Mouse (Mus musculus) forebrain, embryonic 10.5 days (tissue): ENCODE data around the gene Gcgr. TPM values are rescaled to one million over a fixed set of nuclear protein-coding genes. Genes with fewer than 3 reads are reported as not detected.
A peak's percentile ranks its signal among the peaks of the same experiment; 100 is the strongest.

ENCODE experiments used
- DNase-seq: peaks from one replicate; pipeline ENCODE4 v3.0.0-alpha.2; 2017; ENCODE audit warnings: low spot score; ENCODE audit errors: extremely low spot score
- H3K27ac ChIP-seq: fragments of 300-500 bp; sonication (generic); 2 replicates; pipeline ENCODE4 v1.5.1; 2016; ENCODE audit warnings: mild to moderate bottlenecking
- H3K27me3 ChIP-seq: fragments of 300-500 bp; sonication (generic); 2 replicates; pipeline ENCODE4 v1.6.1; 2016; ENCODE audit warnings: mild to moderate bottlenecking; ENCODE audit not compliant: poor library complexity, severe bottlenecking
- H3K36me3 ChIP-seq: fragments of 300-500 bp; sonication (generic); replicated peaks from 2 replicates; pipeline ENCODE4 v1.6.1; 2016; ENCODE audit warnings: mild to moderate bottlenecking, moderate library complexity
- H3K4me1 ChIP-seq: fragments of 300-500 bp; sonication (generic); 2 replicates; pipeline ENCODE4 v1.6.1; 2016
- H3K4me3 ChIP-seq: fragments of 300-500 bp; sonication (generic); 2 replicates; pipeline ENCODE4 v1.5.1; 2016; ENCODE audit warnings: mild to moderate bottlenecking, moderate library complexity
- H3K9me3 ChIP-seq: fragments of 300-500 bp; sonication (generic); 2 replicates; pipeline ENCODE4 v1.6.1; 2016; ENCODE audit warnings: mild to moderate bottlenecking, moderate library complexity
- WGBS: fragments of 180-500 bp; shearing (Covaris S2); methylation state at CpG from one replicate; pipeline ENCODE4 v1.1.7; 2016; 5-methylcytosine and 5-hydroxymethylcytosine counted together
- polyA plus RNA-seq: library from polyadenylated mRNA; unstranded; fragments of >200 nt; fragmentation: Nextera tagmentation; extraction: Ambion mirVana; gene quantifications from 2 replicates; pipeline ENCODE4 v1.2.1, GENCODE M21; 2016

The Gcgr gene
- 0.07 and 0.16 TPM in 2 replicates for polyA plus RNA-seq

DNA sequence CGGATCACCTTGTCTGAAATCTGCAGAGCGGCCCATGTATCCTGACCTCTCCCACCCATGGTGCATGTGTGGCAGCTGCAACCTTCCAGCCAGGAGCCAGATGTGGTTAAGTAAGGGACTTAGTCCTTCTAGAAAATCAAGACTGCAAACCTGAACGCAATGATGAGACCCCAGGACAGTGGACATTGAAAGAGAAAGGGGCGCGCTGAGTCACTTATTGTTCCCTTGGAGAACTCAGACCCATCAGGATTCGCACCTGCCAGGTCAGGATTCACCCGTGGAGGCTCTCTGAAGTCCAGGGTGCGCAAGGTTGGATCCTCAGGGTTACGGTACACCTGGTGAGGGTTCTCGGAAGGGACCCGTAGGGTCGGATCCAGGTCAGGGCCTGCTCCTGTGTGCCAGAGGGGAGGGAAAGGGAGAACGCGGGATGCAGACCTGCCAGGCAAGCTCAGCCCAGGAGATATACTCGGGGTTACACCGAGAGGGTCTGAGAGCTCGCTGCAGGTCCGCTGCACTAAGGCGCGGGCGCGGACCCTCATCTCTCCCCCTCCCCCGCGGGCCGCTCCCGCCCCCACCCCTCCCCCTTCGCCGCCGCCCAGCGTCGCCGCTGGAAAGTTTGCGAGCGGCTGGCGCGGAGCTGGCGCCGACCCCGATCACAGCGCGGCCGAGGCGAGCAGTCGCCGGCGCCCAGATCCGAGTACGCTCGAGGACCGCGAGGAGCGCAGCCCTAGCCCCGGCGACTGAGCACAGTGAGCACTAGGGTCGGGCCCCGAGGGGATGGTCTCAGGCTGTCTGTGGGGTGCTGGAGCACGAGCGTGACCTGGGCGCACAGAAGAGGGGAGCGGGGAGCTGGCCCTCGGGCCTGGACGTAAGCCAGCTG, at the start of gene Gcgr:
Gene Gcgr, plus strand, starts transcription at position 615 of the 880 bp plus-strand sequence.
- Histone ChIP-seq H3K4me3 (peak within 1 kb of the TSS; percentile 50), H3K4me1 (peaks cover 19% of the 10 kb centered on the region), H3K36me3 (no peaks in the 10 kb centered on the region), H3K27ac (peak within 1 kb of the TSS; percentile 65; the same call in 1 of the 2 replicates), H3K27me3 (peaks cover 81% of the 10 kb centered on the region), H3K9me3 (no peaks in the 10 kb centered on the region)
- WGBS: 7% methylated on average over 61 of the region's 62 CpGs
- peak; percentile 35 for DNase-seq

DNA sequence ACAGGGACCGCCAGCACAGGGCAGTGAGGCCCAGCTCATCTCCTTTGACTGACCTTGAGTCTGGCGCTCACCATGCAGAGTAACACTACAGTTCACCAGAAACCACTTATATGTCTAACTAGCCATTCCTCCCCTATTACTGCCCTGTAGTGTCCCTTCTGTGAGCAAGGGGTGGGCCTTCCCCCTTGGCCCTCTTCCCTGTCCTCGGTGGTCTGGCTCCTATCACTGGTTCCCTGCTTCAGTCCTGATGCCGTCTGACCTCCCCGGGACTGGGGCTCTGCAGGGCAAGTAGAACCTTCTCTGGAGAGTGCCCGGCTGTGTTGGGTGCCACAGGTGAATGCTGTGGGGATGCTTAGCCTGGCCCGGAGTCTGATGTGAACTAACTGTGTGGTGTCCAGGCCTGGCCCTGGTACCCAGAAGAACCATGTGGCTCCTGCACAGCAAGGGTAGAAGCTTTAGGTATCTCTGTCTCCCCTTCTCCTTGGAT, 47.0 kb upstream of the Gcgr start:
- H3K36me3 ChIP-seq: peaks cover 85% of the 10 kb centered on the region

GRCm38 (mm10) chr11:120484265-120484981, 46.1 kb upstream of the Gcgr start, which contains the start of gene Mrpl12:
Gene Mrpl12 (plus strand): TSS chr11:120484613.
- Histone ChIP-seq H3K27me3 (no peaks in the 10 kb centered on the region), H3K9me3 (no peaks in the 10 kb centered on the region), H3K27ac (peak within 1 kb of the TSS; percentile 97), H3K36me3 (peaks cover 85% of the 10 kb centered on the region), H3K4me1 (peaks cover 32% of the 10 kb centered on the region), H3K4me3 (peak within 1 kb of the TSS; percentile 99)
- 1% methylated on average over 60 of the region's 60 CpGs for WGBS
- DNase-seq: peak; percentile 91

More for the DNA sequence above, 47.0 kb upstream of the Gcgr start:
- no peak for DNase-seq
- 91% methylated on average over 7 of the region's 7 CpGs for WGBS
- peak overlapping the region; percentile 97 for H3K27ac ChIP-seq
- peaks cover 28% of the 10 kb centered on the region for H3K4me1 ChIP-seq
- no peaks in the 10 kb centered on the region for H3K27me3 ChIP-seq
- peak overlapping the region; percentile 99 for H3K4me3 ChIP-seq
- no peaks in the 10 kb centered on the region for H3K9me3 ChIP-seq

GRCm38 (mm10) chr11:120485251-120485650, 45.2 kb upstream of the Gcgr start:
- no peaks in the 10 kb centered on the region for H3K9me3 ChIP-seq
- peak overlapping the region; percentile 99 for H3K4me3 ChIP-seq
- peak overlapping the region; percentile 97 for H3K27ac ChIP-seq
- peaks cover 85% of the 10 kb centered on the region for H3K36me3 ChIP-seq
- H3K4me1 ChIP-seq: peaks cover 40% of the 10 kb centered on the region
- no peak for DNase-seq
- H3K27me3 ChIP-seq: no peaks in the 10 kb centered on the region
- WGBS: 12% methylated on average over 10 of the region's 10 CpGs

DNA sequence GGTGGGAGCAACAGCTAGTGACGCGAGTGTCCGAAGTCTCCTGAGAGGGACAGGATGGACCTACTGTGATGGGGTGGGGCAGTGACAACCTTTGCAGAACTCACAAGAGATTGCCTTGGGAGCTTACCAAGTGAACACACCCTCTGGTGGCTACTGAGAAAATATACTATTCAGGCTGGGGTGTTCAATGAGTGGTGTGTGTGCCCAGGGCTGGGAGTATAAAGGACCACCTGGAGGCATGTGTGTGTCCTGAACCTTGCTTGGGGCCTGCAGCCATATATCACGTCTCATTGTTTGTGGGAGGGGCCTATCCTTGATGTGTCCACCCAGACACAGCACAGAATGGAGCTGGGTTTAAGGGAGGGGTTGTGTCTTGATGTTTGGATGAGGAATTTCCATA, 42.0 kb upstream of the Gcgr start:
- H3K36me3 ChIP-seq: peaks cover 54% of the 10 kb centered on the region
- DNase-seq: no peak
- H3K27ac ChIP-seq: no peak overlapping the region
- H3K4me1 ChIP-seq: peaks cover 69% of the 10 kb centered on the region
- H3K27me3 ChIP-seq: no peaks in the 10 kb centered on the region
- H3K4me3 ChIP-seq: 0 out of 2 replicates have a peak overlapping the region, but pooled peaks have one; percentile 21
- WGBS: 83% methylated on average over 4 of the region's 4 CpGs
- no peaks in the 10 kb centered on the region for H3K9me3 ChIP-seq

- H3K4me1 ChIP-seq: peaks cover 69% of the 10 kb centered on the region
- H3K27me3 ChIP-seq: no peaks in the 10 kb centered on the region
- H3K27ac ChIP-seq: peak overlapping the region; percentile 22; the same call in 1 of the 2 replicates
- H3K36me3 ChIP-seq: peaks cover 54% of the 10 kb centered on the region
- no peaks in the 10 kb centered on the region for H3K9me3 ChIP-seq
- peak overlapping the region; percentile 21 for H3K4me3 ChIP-seq
- peak; percentile 67 for DNase-seq
- 65% methylated on average over 4 of the region's 4 CpGs for WGBS
These were observed 41.3 kb upstream of the Gcgr start for GRCm38 (mm10) chr11:120489054-120489761.

- 41% methylated on average over 4 of the region's 4 CpGs for WGBS
- H3K36me3 ChIP-seq: peaks cover 67% of the 10 kb centered on the region
- no peaks in the 10 kb centered on the region for H3K27me3 ChIP-seq
- H3K4me3 ChIP-seq: peak overlapping the region; percentile 98
- peak overlapping the region; percentile 92 for H3K27ac ChIP-seq
- H3K9me3 ChIP-seq: no peaks in the 10 kb centered on the region
- peaks cover 65% of the 10 kb centered on the region for H3K4me1 ChIP-seq
- no peak for DNase-seq
These were observed 40.0 kb upstream of the Gcgr start for GRCm38 (mm10) chr11:120490291-120491046.

- Histone ChIP-seq H3K4me1 (peaks cover 55% of the 10 kb centered on the region), H3K36me3 (peaks cover 67% of the 10 kb centered on the region)
These were observed 39.0 kb upstream of the Gcgr start, which contains the start of gene Slc25a10 for GRCm38 (mm10) chr11:120491317-120492023. Gene Slc25a10 (plus strand): TSS chr11:120491840.

GRCm38 (mm10) chr11:120492024-120492877, 38.2 kb upstream of the Gcgr start:
- WGBS: under 1% methylated on average over 48 of the region's 48 CpGs
- Histone ChIP-seq H3K4me3 (peak overlapping the region; percentile 98), H3K36me3 (peaks cover 67% of the 10 kb centered on the region), H3K4me1 (peaks cover 54% of the 10 kb centered on the region), H3K9me3 (no peaks in the 10 kb centered on the region), H3K27ac (peak overlapping the region; percentile 92), H3K27me3 (no peaks in the 10 kb centered on the region)
- DNase-seq: peak; percentile 52

More at GRCm38 (mm10) chr11:120491317-120492023, 39.0 kb upstream of the Gcgr start, which contains the start of gene Slc25a10:
- Histone ChIP-seq H3K27me3 (no peaks in the 10 kb centered on the region), H3K9me3 (no peaks in the 10 kb centered on the region), H3K27ac (peak within 1 kb of the TSS; percentile 92), H3K4me3 (peak within 1 kb of the TSS; percentile 98)
- DNase-seq: peak; percentile 90
- 0% methylated on average over 35 of the region's 35 CpGs for WGBS

GRCm38 (mm10) chr11:120492878-120493203, 37.7 kb upstream of the Gcgr start:
- peak overlapping the region; percentile 92 for H3K27ac ChIP-seq
- peaks cover 67% of the 10 kb centered on the region for H3K36me3 ChIP-seq
- peaks cover 54% of the 10 kb centered on the region for H3K4me1 ChIP-seq
- no peak for DNase-seq
- 32% methylated on average over 3 of the region's 3 CpGs for WGBS
- H3K27me3 ChIP-seq: no peaks in the 10 kb centered on the region
- peak overlapping the region; percentile 98 for H3K4me3 ChIP-seq
- H3K9me3 ChIP-seq: no peaks in the 10 kb centered on the region
